In the genomic region with DNA sequence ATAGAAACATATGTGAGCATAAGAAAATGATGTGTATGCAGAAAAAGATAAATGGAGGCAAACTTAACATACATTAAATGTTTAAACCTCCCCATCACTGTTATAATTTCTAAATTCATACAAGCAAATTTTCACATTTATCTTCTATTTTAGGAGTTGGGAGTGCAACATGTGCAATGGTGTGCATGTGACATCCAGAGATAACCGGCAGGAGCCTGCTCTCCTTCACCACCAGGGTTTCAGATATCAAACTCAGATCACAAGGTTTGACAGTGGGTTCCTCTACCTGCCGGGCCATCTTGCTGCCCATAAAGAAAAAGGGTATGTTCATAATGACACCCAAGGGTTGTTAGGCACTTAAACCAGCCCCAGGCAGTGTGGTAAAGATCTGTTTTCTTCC, we compare ENCODE assay signal across 20 mouse cellular contexts. TPM values are rescaled to one million over a fixed set of nuclear protein-coding genes. Genes with fewer than 3 reads are reported as not detected.
DNase-seq lines count a peak whose midpoint lies in the region; ATAC-seq and TF ChIP-seq lines count a peak whose summit lies in the region.
"Had no signal": no experiment of that assay in that cellular context is flagged by ENCODE, and none has a peak within 500 bp of the region (broad histone marks: within the 10 kb centered on the region; RNA-seq: fewer than 3 reads in every experiment).

No protein-coding gene starts in this region.

- no peak overlapping the region for H3K9ac ChIP-seq in liver, embryonic 11.5 days (ENCODE audit: low read depth, low read length)
- no peak overlapping the region for H3K9ac ChIP-seq in liver, embryonic 15.5 days
- H3K9ac ChIP-seq in intestine, postnatal 0 days (ENCODE audit: low read depth, low read length) = no peak overlapping the region
- H3K9ac ChIP-seq in midbrain, embryonic 15.5 days = no peak overlapping the region
- H3K9ac ChIP-seq: embryonic facial prominence, embryonic 13.5 days; hindbrain, embryonic 12.5 days had no signal

- WGBS in liver, embryonic 11.5 days = 57% methylated on average over 2 of the region's 2 CpGs
- 17% methylated on average over 2 of the region's 2 CpGs for WGBS in liver, embryonic 15.5 days (ENCODE audit: insufficient replicate concordance)
- WGBS in intestine, postnatal 0 days = 74% methylated on average over 2 of the region's 2 CpGs
- 81% methylated on average over 2 of the region's 2 CpGs for WGBS in midbrain, embryonic 15.5 days

- H3K36me3 ChIP-seq in liver, embryonic 11.5 days (ENCODE audit: control insufficient read depth, insufficient read depth, low read length) = peaks cover 36% of the 10 kb centered on the region
- H3K36me3 ChIP-seq in liver, embryonic 15.5 days (replicated peaks) = peaks cover 77% of the 10 kb centered on the region
- H3K36me3 ChIP-seq in intestine, postnatal 0 days (ENCODE audit: control insufficient read depth, insufficient read depth) = peaks cover 70% of the 10 kb centered on the region
- peaks cover 20% of the 10 kb centered on the region for H3K36me3 ChIP-seq in midbrain, embryonic 15.5 days (replicated peaks)

- DNase-seq in liver, embryonic 11.5 days (ENCODE audit: low spot score) = no peak
- DNase-seq in kidney, postnatal 10 days = no peak
- DNase-seq: adrenal gland, postnatal 14 days; cerebellum, adult 11-12 months; cerebellum, adult 9-11 months; cerebellum, postnatal 36 days; gastrocnemius, adult 2 months; gastrocnemius, postnatal 25 days; heart, postnatal 10 days; heart, postnatal 4 days had no signal

- no peak for TF ChIP-seq CTCF in intestine, postnatal 0 days (IDR thresholded peaks at IDR 0.05; ENCODE audit: low read depth)

- H3K4me3 ChIP-seq in liver, embryonic 11.5 days (ENCODE audit: low read depth, low read length) = no peak overlapping the region
- H3K4me3 ChIP-seq in liver, embryonic 15.5 days (replicated peaks) = no peak overlapping the region
- no peak overlapping the region for H3K4me3 ChIP-seq in intestine, postnatal 0 days (ENCODE audit: low read depth, low read length)
- H3K4me3 ChIP-seq in midbrain, embryonic 15.5 days = no peak overlapping the region
- H3K4me3 ChIP-seq: embryonic facial prominence, embryonic 13.5 days; forebrain, embryonic 10.5 days; gastrocnemius, adult 2 months; hindbrain, embryonic 12.5 days had no signal

- no peaks in the 10 kb centered on the region for H3K9me3 ChIP-seq in liver, embryonic 11.5 days (ENCODE audit: control insufficient read depth, low read length)
- H3K9me3 ChIP-seq in liver, embryonic 15.5 days (replicated peaks) = no peaks in the 10 kb centered on the region
- H3K9me3 ChIP-seq in intestine, postnatal 0 days (ENCODE audit: control insufficient read depth) = no peaks in the 10 kb centered on the region
- H3K9me3 ChIP-seq in midbrain, embryonic 15.5 days = no peaks in the 10 kb centered on the region
- H3K9me3 ChIP-seq: embryonic facial prominence, embryonic 13.5 days; forebrain, embryonic 10.5 days; G1E; hindbrain, embryonic 12.5 days had no signal

- no peak overlapping the region for H3K27ac ChIP-seq in liver, embryonic 11.5 days (ENCODE audit: low read depth, low read length)
- H3K27ac ChIP-seq in liver, embryonic 15.5 days (replicated peaks) = no peak overlapping the region
- H3K27ac ChIP-seq in intestine, postnatal 0 days (ENCODE audit: low read depth, low read length) = no peak overlapping the region
- H3K27ac ChIP-seq in midbrain, embryonic 15.5 days = no peak overlapping the region
- H3K27ac ChIP-seq: embryonic facial prominence, embryonic 13.5 days; forebrain, embryonic 10.5 days; gastrocnemius, adult 2 months; hindbrain, embryonic 12.5 days had no signal

- no peaks in the 10 kb centered on the region for H3K4me1 ChIP-seq in liver, embryonic 11.5 days (replicated peaks; ENCODE audit: control insufficient read depth, insufficient read depth, low read length)
- peaks cover 8% of the 10 kb centered on the region for H3K4me1 ChIP-seq in liver, embryonic 15.5 days (replicated peaks)
- no peaks in the 10 kb centered on the region for H3K4me1 ChIP-seq in intestine, postnatal 0 days (replicated peaks; ENCODE audit: control insufficient read depth, insufficient read depth, low read length)
- H3K4me1 ChIP-seq in midbrain, embryonic 15.5 days = no peaks in the 10 kb centered on the region
- H3K4me1 ChIP-seq: embryonic facial prominence, embryonic 13.5 days; forebrain, embryonic 10.5 days; hindbrain, embryonic 12.5 days had no signal

- H3K4me2 ChIP-seq in liver, embryonic 11.5 days = no peak overlapping the region
- no peak overlapping the region for H3K4me2 ChIP-seq in liver, embryonic 15.5 days
- H3K4me2 ChIP-seq in intestine, postnatal 0 days (replicated peaks; ENCODE audit: low read depth) = no peak overlapping the region
- H3K4me2 ChIP-seq in midbrain, embryonic 15.5 days = no peak overlapping the region
- H3K4me2 ChIP-seq: embryonic facial prominence, embryonic 13.5 days; hindbrain, embryonic 12.5 days had no signal

- H3K27me3 ChIP-seq in liver, embryonic 11.5 days (replicated peaks; ENCODE audit: control insufficient read depth, insufficient read depth, low read length) = no peaks in the 10 kb centered on the region
- no peaks in the 10 kb centered on the region for H3K27me3 ChIP-seq in liver, embryonic 15.5 days
- H3K27me3 ChIP-seq in intestine, postnatal 0 days (replicated peaks; ENCODE audit: control insufficient read depth, insufficient read depth, low read length) = no peaks in the 10 kb centered on the region
- no peaks in the 10 kb centered on the region for H3K27me3 ChIP-seq in midbrain, embryonic 15.5 days (replicated peaks)
- H3K27me3 ChIP-seq: embryonic facial prominence, embryonic 13.5 days; hindbrain, embryonic 12.5 days had no signal

- ATAC-seq in erythroblast, adult 5-6 weeks (replicated peaks; ENCODE audit: low FRiP score, poor library complexity, severe bottlenecking) = peak; percentile 75
- 0 out of 2 replicates have a peak, but pooled peaks have one; percentile 62 for ATAC-seq in liver, embryonic 11.5 days (replicated peaks; ENCODE audit: low FRiP score)
- ATAC-seq in liver, embryonic 15.5 days (ENCODE audit: insufficient read depth) = 0 out of 2 replicates have a peak, but pooled peaks have one; percentile 40
- ATAC-seq in intestine, postnatal 0 days = no peak
- ATAC-seq in midbrain, embryonic 15.5 days (replicated peaks) = no peak
- ATAC-seq: forebrain, embryonic 14.5 days; hindbrain, embryonic 16.5 days had no signal

RNA-seq across cellular contexts. Expression of gene Cdc5l, which starts 16.1 kb away (rescaled TPM):
- 24.5 and 31.5 TPM in 2 replicates for total RNA-seq in erythroblast, adult 5-6 weeks (2015; ENCODE audit: low replicate concordance)
- total RNA-seq in erythroblast, adult 5-6 weeks (2017; ENCODE audit: low replicate concordance) = 61.2 and 66.1 TPM in 2 replicates
- 62.1 and 68.1 TPM in 2 replicates for polyA plus RNA-seq in liver, embryonic 11.5 days (2014; fragmentation: Nextera tagmentation; extraction: Ambion mirVana)
- 24.4 and 27.8 TPM in 2 replicates for polyA plus RNA-seq in liver, embryonic 15.5 days (2015; fragmentation: Nextera tagmentation; extraction: Ambion mirVana)
- 31.3 and 33.1 TPM in 2 replicates for polyA plus RNA-seq in intestine, postnatal 0 days (2015; fragmentation: Nextera tagmentation; extraction: Ambion mirVana)
- 61.3 and 62.1 TPM in 2 replicates for polyA plus RNA-seq in midbrain, embryonic 15.5 days (2015; fragmentation: Nextera tagmentation; extraction: Ambion mirVana)

RNA-seq across cellular contexts. Expression of gene Spats1, which starts 57.8 kb away (rescaled TPM):
- total RNA-seq in erythroblast, adult 5-6 weeks (2015; ENCODE audit: low replicate concordance) = not detected in 2 replicates
- total RNA-seq in erythroblast, adult 5-6 weeks (2017; ENCODE audit: low replicate concordance) = 1.4 and 5.6 TPM in 2 replicates
- 0.14 and 0.40 TPM in 2 replicates for polyA plus RNA-seq in liver, embryonic 11.5 days (2014; fragmentation: Nextera tagmentation; extraction: Ambion mirVana)
- 0.13 and 0.18 TPM in 2 replicates for polyA plus RNA-seq in liver, embryonic 15.5 days (2015; fragmentation: Nextera tagmentation; extraction: Ambion mirVana)
- polyA plus RNA-seq in intestine, postnatal 0 days (2015; fragmentation: Nextera tagmentation; extraction: Ambion mirVana) = 0.22 and 0.25 TPM in 2 replicates
- polyA plus RNA-seq in midbrain, embryonic 15.5 days (2015; fragmentation: Nextera tagmentation; extraction: Ambion mirVana) = 1.6 TPM in 2 replicates
- total RNA-seq: adrenal gland, postnatal 14 days; gastrocnemius, adult 2 months; gastrocnemius, postnatal 25 days had no signal
- polyA plus RNA-seq: G1E had no signal

Comparison
In these comparisons a context has a peak if more than half of its experiments do, and no peak if none do; other contexts are left out.
1. ATAC-seq: peak in erythroblast, adult 5-6 weeks (single experiment), liver, embryonic 11.5 days (single experiment) and liver, embryonic 15.5 days (single experiment); none in intestine, postnatal 0 days (single experiment) and midbrain, embryonic 15.5 days (single experiment).